Mouse (Mus musculus): ENCODE results near the gene Krt17.
"Not testable (repeated sequence)": the region's sequence is repeated elsewhere in the genome, so short reads cannot be mapped to it uniquely, and the experiment has no call there.

Gene Krt17

GRCm38 (mm10) chr11:100260514-100261234 is at the start of gene Krt17:
Gene Krt17 (minus strand): TSS chr11:100261029.
- DNase-seq: no peak

- DNase-seq: not testable (repeated sequence)
Observed at GRCm38 (mm10) chr11:100308672-100309071, 47.8 kb upstream of the Krt17 start.

GRCm38 (mm10) chr11:100307900-100308299 is 47.1 kb upstream of the Krt17 start:
- no peak for DNase-seq

- DNase-seq: no peak
Observed at GRCm38 (mm10) chr11:100301292-100301691, 40.5 kb upstream of the Krt17 start.

DNA sequence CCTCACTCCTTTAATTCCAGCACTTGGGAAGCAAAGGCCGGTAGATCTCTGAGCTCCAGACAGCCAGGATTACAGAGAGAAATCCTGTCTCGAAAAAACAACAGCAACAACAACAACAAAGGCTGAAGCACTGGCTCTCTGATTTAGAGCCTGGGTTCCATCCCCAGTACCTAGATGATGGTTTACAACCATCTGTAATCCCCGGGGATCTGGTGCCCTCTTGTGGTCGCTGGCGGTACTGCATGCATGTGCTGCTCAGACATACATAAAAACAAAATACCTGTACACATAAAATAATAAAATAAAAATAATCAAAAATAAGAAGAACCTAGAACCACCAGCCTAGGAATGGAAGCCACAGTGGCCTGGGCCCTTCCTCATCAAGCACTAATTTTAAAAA is 39.5 kb upstream of the Krt17 start:
- peak; percentile 51 for DNase-seq

- DNase-seq: peak; percentile 86
Observed at GRCm38 (mm10) chr11:100298274-100299036, 37.6 kb upstream of the Krt17 start.

DNA sequence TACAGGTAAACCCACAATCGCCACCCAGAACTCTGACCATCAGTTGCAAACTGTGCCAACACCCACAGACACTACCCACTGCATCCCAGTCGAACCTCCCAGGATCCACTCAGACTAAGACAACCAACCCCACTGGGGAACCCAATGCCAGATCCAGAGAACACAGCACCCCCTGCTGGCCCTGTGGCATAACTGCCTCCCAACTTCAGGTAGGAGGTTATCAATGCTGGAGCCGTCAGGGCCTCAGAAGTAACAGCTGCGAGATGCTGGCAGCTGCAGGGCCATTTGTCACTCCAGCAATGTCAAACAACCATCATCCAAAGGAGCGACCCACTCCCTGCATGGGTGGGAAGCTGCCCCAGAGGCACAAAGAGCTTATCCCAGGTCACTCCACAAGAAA is 37.0 kb upstream of the Krt17 start:
- DNase-seq: no peak

DNA sequence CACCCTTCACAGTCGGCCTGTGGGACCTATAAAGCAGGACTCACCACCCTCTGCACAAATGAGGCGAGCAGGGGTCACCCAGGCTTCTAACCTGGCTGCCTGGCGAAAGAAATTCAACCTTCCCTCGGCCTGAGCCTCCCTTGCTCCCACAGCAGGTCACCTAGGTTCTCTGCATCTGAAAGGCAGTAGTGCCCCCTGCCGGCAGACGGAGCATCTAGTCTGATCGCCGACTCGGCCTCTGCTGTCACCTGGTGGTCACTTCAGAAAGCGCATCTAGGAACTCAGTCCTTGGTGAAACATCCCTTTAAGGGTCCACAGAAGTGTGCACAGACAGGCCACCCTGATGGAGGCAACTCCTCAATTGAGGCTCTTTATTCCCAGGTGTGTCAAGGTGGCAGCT is 34.5 kb upstream of the Krt17 start:
- peak; percentile 82 for DNase-seq

DNA sequence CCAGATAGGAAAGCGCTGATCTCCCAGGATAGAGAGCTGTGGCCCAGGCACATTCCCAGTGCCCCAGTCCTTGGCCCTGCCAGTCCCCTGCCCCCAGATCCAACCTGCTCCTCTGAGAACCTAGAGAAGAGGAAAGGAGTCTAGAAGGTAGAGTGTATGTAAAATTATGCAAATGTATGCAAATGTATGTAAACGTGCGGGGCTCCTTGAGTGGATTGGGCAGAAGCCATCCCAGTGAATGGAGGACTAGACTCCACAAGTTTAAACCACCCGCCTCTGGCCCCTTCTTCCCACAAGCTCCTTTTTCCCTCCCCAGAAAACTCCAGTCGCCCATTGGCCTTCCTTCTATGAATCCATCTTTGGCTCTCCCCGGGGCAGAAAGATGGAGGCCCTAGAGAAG is 32.1 kb upstream of the Krt17 start:
- DNase-seq: no peak

DNA sequence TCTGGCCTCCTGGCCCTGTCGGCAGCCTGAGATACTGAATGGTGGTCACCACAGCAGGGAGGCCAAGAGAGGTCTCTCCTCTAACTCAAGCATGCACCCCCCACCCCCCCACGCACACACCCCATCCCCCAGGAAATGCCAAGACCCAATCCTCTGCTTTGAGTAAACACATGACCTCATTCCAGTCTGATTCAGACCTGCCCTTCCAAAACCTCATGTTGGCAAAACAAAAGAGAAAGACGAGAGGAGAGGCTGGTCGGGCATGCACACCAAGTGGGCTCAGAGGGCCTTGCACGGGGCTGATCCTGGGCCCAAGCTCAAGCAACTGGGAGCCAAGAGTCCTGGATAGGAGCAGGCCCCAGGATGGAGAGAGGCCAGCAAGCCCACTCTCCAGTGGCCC is 29.4 kb upstream of the Krt17 start:
- no peak for DNase-seq

GRCm38 (mm10) chr11:100288942-100289341 is 28.1 kb upstream of the Krt17 start:
- no peak for DNase-seq

DNA sequence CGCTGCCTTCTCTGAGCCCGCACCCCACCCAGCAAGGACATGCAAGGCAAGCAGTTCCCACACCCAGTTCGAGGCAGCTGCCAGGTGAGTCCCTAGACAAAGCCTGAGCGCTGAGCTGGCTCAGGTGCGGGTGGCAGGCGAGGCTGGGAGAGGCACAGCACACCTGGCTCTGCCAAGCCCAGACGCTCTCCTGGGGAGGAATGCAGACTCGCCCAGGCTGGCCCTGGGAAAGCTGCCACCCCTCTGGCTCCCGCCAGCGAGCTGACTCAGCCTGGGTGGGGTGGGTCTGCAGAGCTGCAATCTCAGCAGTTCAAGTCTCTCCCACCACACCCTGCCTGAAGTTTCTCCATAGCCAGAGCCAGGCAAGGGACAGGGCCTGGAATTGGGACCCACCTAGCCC is 26.2 kb upstream of the Krt17 start:
- DNase-seq: peak; percentile 30

DNA sequence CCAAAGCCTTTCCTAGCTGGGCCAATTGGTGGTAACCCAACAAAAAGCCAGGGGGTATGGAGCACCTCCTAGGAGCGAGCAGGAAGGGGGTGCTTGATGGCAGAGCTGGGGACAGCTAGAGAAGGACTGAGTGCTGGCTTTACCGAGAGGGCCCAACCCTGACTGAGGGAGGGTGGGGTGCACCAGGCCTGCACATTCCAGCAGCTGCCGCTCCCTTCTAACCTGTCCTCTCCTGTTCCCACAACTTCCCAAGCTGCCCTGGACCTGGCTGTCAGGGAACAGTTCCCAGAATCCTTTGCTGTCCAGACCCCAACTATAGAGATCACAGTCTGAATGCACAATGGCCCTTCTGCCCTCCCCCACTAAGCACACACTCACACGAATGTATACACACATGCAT is 24.2 kb upstream of the Krt17 start:
- DNase-seq: no peak

DNA sequence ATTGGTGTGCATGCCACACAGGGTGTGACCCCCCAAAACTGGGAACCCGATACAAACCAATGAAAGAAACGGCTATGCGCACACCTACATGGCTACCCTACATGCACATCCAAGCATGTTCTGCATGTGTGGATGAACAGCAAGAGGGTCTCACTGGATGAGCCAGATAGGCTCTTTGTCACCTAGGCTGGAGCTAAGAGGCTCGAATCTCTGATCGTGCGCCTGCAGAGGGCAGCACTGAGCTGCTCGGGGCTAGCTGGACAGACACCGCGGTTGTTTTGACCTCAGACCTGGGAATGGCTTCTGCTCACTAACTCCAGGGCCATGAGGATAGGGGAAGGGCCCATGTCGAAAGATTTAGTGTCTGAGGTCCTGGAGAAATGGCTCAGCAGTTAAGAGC is 21.7 kb upstream of the Krt17 start:
- DNase-seq: peak; percentile 80

- peak; percentile 86 for DNase-seq
Observed at GRCm38 (mm10) chr11:100281596-100282544, 21.0 kb upstream of the Krt17 start.

- DNase-seq: no peak
Observed at GRCm38 (mm10) chr11:100278759-100279158, 17.9 kb upstream of the Krt17 start.

DNA sequence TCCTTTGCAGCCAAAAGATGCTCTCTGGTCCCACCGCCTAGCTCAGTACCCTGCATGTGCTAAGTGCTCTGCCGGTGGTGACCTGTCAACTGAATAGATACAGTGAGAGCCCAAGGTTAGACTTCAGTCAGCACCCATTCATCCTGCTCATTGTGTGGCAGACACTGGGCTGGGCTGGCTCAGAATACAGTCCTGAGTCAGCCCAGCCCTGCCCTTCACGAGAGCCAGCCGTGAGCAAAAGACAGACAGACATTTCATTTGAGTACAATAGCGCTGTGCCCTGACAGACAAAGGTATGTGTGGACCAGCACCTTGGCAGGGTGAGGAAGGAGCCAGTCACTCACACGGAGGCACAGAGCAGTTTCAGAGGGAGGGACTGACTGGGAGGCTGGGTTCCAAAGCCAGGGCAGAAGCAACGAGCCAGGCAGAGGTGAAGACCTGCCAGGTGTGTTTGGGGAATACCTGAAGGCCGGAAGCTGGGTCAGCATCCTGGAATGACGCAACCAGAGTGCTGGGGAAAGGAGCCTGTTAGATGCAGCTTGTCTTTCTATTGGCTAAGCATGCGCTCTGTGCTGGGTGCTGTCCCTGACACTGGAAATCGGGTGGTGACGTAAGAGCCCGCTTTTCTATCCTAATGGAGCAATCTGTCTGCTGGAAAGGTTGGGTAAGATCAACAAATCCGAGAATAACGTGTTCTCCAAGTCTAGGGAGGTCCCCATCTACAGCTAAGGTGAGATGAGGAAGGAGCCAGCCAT is 17.1 kb upstream of the Krt17 start:
- DNase-seq: no peak

DNA sequence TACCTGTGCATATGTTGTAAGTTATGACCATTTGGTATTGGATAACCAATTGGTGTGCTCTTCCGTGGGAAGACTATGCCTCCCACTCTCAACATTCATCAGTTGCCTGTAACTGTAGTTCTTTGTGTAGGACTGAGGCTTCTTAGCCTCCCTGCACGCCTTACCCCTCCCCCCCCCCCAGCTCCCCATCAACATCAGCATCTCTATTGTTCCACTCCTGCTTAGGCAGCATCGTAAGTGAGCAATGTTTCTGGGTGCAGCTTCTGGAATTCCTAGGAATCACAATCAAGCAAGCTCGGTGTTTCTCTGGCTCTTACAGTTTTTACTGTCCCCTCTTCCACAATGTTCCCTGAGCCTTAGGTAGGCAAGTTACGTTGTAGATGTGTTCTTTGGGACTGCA is 14.6 kb upstream of the Krt17 start:
- DNase-seq: no peak

DNA sequence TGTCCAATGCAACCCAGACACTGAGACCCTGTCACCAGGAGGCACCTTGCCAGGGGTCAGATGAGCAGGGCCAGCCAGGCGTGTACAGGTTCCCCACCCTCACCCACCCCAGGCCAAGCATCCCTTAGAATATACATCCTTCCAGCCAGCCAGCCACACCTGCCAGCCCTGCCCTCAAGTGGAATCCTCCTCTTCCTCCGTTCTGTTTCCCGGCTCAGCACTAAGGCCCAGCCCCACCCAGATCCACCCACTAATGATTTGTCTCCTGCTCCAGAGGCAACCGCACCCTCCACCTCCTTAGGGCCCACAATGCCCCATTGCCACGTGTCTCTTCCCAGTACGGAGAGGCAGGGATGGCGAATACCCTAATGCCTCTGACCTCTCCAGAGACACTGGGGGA is 13.9 kb upstream of the Krt17 start:
- no peak for DNase-seq

- no peak for DNase-seq
Observed at GRCm38 (mm10) chr11:100271878-100272277, 11.0 kb upstream of the Krt17 start.

GRCm38 (mm10) chr11:100269821-100270332 is 9.0 kb upstream of the Krt17 start, which contains the start of gene Krt42:
Gene Krt42 (minus strand): TSS chr11:100269871.
- DNase-seq: no peak
